8 mouse cellular contexts compared by ENCODE assay signal in genomic region chr14:76708728-76709127, GRCm38 (mm10).
DNase-seq lines count a peak whose midpoint lies in the region; ATAC-seq and TF ChIP-seq lines count a peak whose summit lies in the region.

No protein-coding gene starts in this region.

- WGBS in embryonic facial prominence, embryonic 13.5 days, result 73% methylated on average over 11 of the region's 11 CpGs
- 86% methylated on average over 11 of the region's 11 CpGs for WGBS in embryonic facial prominence, embryonic 10.5 days
- WGBS in intestine, embryonic 16.5 days, result 60% methylated on average over 11 of the region's 11 CpGs
- 95% methylated on average over 11 of the region's 11 CpGs for WGBS in thymus, adult 2 months

- peaks cover 5% of the 10 kb centered on the region for H3K4me1 ChIP-seq in embryonic facial prominence, embryonic 13.5 days
- H3K4me1 ChIP-seq in embryonic facial prominence, embryonic 10.5 days, result peaks cover 6% of the 10 kb centered on the region
- H3K4me1 ChIP-seq in intestine, embryonic 16.5 days (ENCODE audit: control insufficient read depth, insufficient read depth, low read length), result peaks cover 3% of the 10 kb centered on the region; the same call in 1 of the 2 replicates
- no peaks in the 10 kb centered on the region for H3K4me1 ChIP-seq in testis, adult 2 months (ENCODE audit: control insufficient read depth, insufficient read depth, low read length)
- H3K4me1 ChIP-seq in thymus, adult 2 months (replicated peaks; ENCODE audit: control insufficient read depth, insufficient read depth, low read length), result peaks cover under 1% of the 10 kb centered on the region

- ATAC-seq in embryonic facial prominence, embryonic 13.5 days (ENCODE audit: insufficient number of reproducible peaks, insufficient read depth, low FRiP score, low TSS enrichment, low read depth), result no peak
- no peak for ATAC-seq in intestine, embryonic 16.5 days

- H3K27ac ChIP-seq in embryonic facial prominence, embryonic 13.5 days, result peak overlapping the region; percentile 48; the same call in 1 of the 2 replicates
- H3K27ac ChIP-seq in embryonic facial prominence, embryonic 10.5 days (replicated peaks), result no peak overlapping the region
- H3K27ac ChIP-seq in intestine, embryonic 16.5 days (ENCODE audit: low read length), result peak overlapping the region; percentile 53; the same call in 1 of the 2 replicates
- peak overlapping the region; percentile 52; the same call in 1 of the 2 replicates for H3K27ac ChIP-seq in testis, adult 2 months (ENCODE audit: control insufficient read depth, insufficient read depth, low read depth, low read length)
- no peak overlapping the region for H3K27ac ChIP-seq in thymus, adult 2 months (ENCODE audit: control insufficient read depth, insufficient read depth, low read length)

- H3K9me3 ChIP-seq in embryonic facial prominence, embryonic 13.5 days, result no peaks in the 10 kb centered on the region
- H3K9me3 ChIP-seq in embryonic facial prominence, embryonic 10.5 days, result no peaks in the 10 kb centered on the region
- H3K9me3 ChIP-seq in intestine, embryonic 16.5 days (ENCODE audit: control insufficient read depth, low read length), result no peaks in the 10 kb centered on the region

- H3K9ac ChIP-seq in embryonic facial prominence, embryonic 13.5 days, result no peak overlapping the region
- H3K9ac ChIP-seq in intestine, embryonic 16.5 days (ENCODE audit: low read depth, low read length), result no peak overlapping the region

- TF ChIP-seq CTCF in testis, adult 2 months (IDR thresholded peaks at IDR 0.05; ENCODE audit: control insufficient read depth, insufficient read depth, insufficient replicate concordance, low read depth, low read length), result no peak
- TF ChIP-seq CTCF in thymus, adult 2 months (IDR thresholded peaks at IDR 0.05; ENCODE audit: borderline replicate concordance, control insufficient read depth, extremely low read depth, insufficient read depth, low read length, poor library complexity), result no peak

- H3K4me3 ChIP-seq in embryonic facial prominence, embryonic 13.5 days, result no peak overlapping the region
- H3K4me3 ChIP-seq in embryonic facial prominence, embryonic 10.5 days, result no peak overlapping the region
- no peak overlapping the region for H3K4me3 ChIP-seq in intestine, embryonic 16.5 days (ENCODE audit: low read length)
- no peak overlapping the region for H3K4me3 ChIP-seq in testis, adult 2 months (ENCODE audit: control insufficient read depth, low read depth, low read length)
- H3K4me3 ChIP-seq in thymus, adult 2 months (ENCODE audit: control insufficient read depth, insufficient read depth, low read length), result no peak overlapping the region

- no peak for DNase-seq in embryonic facial prominence, embryonic 10.5 days (ENCODE audit: low spot score)
- DNase-seq in ovary, adult 18-20 months (ENCODE audit: low spot score), result peak; percentile 22
- no peak for DNase-seq in ovary, postnatal 36 days (ENCODE audit: low spot score)
- DNase-seq in cerebellum, adult 11 months, result no peak
- DNase-seq in thymus, adult 2 months, result no peak

- H3K36me3 ChIP-seq in embryonic facial prominence, embryonic 13.5 days, result no peaks in the 10 kb centered on the region
- no peaks in the 10 kb centered on the region for H3K36me3 ChIP-seq in embryonic facial prominence, embryonic 10.5 days (replicated peaks)
- H3K36me3 ChIP-seq in intestine, embryonic 16.5 days (ENCODE audit: control insufficient read depth, insufficient read depth, low read length), result no peaks in the 10 kb centered on the region
- H3K36me3 ChIP-seq in testis, adult 2 months (ENCODE audit: control insufficient read depth, insufficient read depth, low read length), result no peaks in the 10 kb centered on the region
- no peaks in the 10 kb centered on the region for H3K36me3 ChIP-seq in thymus, adult 2 months (ENCODE audit: control insufficient read depth, insufficient read depth, low read length)

- no peak for TF ChIP-seq POLR2A in testis, adult 2 months (IDR thresholded peaks at IDR 0.05; ENCODE audit: control insufficient read depth, low read depth, low read length)
- no peak for TF ChIP-seq POLR2A in thymus, adult 2 months (IDR thresholded peaks at IDR 0.05; ENCODE audit: control insufficient read depth, extremely low read depth, insufficient read depth, low read length, poor library complexity)

- no peak overlapping the region for H3K4me2 ChIP-seq in embryonic facial prominence, embryonic 13.5 days
- no peak overlapping the region for H3K4me2 ChIP-seq in intestine, embryonic 16.5 days (ENCODE audit: low read depth, low read length)

- no peaks in the 10 kb centered on the region for H3K27me3 ChIP-seq in embryonic facial prominence, embryonic 13.5 days
- H3K27me3 ChIP-seq in embryonic facial prominence, embryonic 10.5 days (replicated peaks; ENCODE audit: low read depth, poor library complexity, severe bottlenecking), result no peaks in the 10 kb centered on the region
- no peaks in the 10 kb centered on the region for H3K27me3 ChIP-seq in intestine, embryonic 16.5 days (replicated peaks; ENCODE audit: control insufficient read depth, insufficient read depth, low read length)
- H3K27me3 ChIP-seq in testis, adult 2 months (ENCODE audit: control insufficient read depth, insufficient read depth, low read length), result no peaks in the 10 kb centered on the region
- H3K27me3 ChIP-seq in thymus, adult 2 months (ENCODE audit: control insufficient read depth, insufficient read depth, low read length), result no peaks in the 10 kb centered on the region

Comparison
In these comparisons a context has a peak if more than half of its experiments do, and no peak if none do; other contexts are left out.
1. H3K27ac ChIP-seq: peak in embryonic facial prominence, embryonic 13.5 days (single experiment), intestine, embryonic 16.5 days (single experiment) and testis, adult 2 months (single experiment); none in embryonic facial prominence, embryonic 10.5 days (single experiment) and thymus, adult 2 months (single experiment).